Mouse (Mus musculus): Measurements from ENCODE around the gene Tsc1. TPM values are rescaled to one million over a fixed set of nuclear protein-coding genes. Genes with fewer than 3 reads are reported as not detected.

Gene Tsc1
- polyA plus RNA-seq, 1 experiment from 2014 or later = 16.8 TPM

- H3K27me3 ChIP-seq = peaks cover 5% of the 10 kb centered on the region
- ChIA-PET POLR2A (interaction anchor here (0.6 kb wide), 1 partner anchor 251 kb away, joined by 3 read pairs; no protein-coding TSS in a partner anchor), CTCF (no interaction called here)
- no peak for DNase-seq (ENCODE audit: low read depth, low spot score)
- in situ Hi-C loops (cut with MboI; ENCODE audit: low pct_unique_long_range_greater_than_20kb) = no loop called here
- TF ChIP-seq CTCF (IDR thresholded peaks at IDR 0.05) = no peak
- ATAC-seq = no peak
Observed at GRCm38 (mm10) chr2:28722419-28722818, 81.4 kb downstream of the Tsc1 start.

- H3K27me3 ChIP-seq = peaks cover 13% of the 10 kb centered on the region
- ChIA-PET CTCF (no interaction called here), POLR2A (no interaction called here)
- no peak for TF ChIP-seq CTCF (IDR thresholded peaks at IDR 0.05)
- DNase-seq (ENCODE audit: low read depth, low spot score) (no peak), ATAC-seq (no peak)
- in situ Hi-C loops (cut with MboI; ENCODE audit: low pct_unique_long_range_greater_than_20kb) = no loop called here
Observed at GRCm38 (mm10) chr2:28723912-28724311, 82.9 kb downstream of the Tsc1 start.

- no peak for TF ChIP-seq CTCF (IDR thresholded peaks at IDR 0.05)
- ATAC-seq = no peak
- H3K27me3 ChIP-seq = peaks cover 19% of the 10 kb centered on the region
- DNase-seq (ENCODE audit: low read depth, low spot score) = no peak
- in situ Hi-C loops (cut with MboI; ENCODE audit: low pct_unique_long_range_greater_than_20kb) = no loop called here
- ChIA-PET POLR2A (no interaction called here), CTCF (no interaction called here)
Observed at GRCm38 (mm10) chr2:28727786-28728404, 86.9 kb downstream of the Tsc1 start.

GRCm38 (mm10) chr2:28730676-28731075 lies 89.6 kb downstream of the Tsc1 start:
- DNase-seq (ENCODE audit: low read depth, low spot score) (no peak), ATAC-seq (no peak)
- ChIA-PET CTCF (no interaction called here), POLR2A (no interaction called here)
- in situ Hi-C loops (cut with MboI; ENCODE audit: low pct_unique_long_range_greater_than_20kb) = no loop called here
- TF ChIP-seq CTCF (IDR thresholded peaks at IDR 0.05) = no peak
- H3K27me3 ChIP-seq = peaks cover 23% of the 10 kb centered on the region

- ATAC-seq = no peak
- in situ Hi-C loops (cut with MboI; ENCODE audit: low pct_unique_long_range_greater_than_20kb) = no loop called here
- H3K27me3 ChIP-seq = peaks cover 33% of the 10 kb centered on the region
- CTCF ChIA-PET = no interaction called here
- POLR2A ChIA-PET = no interaction called here
- TF ChIP-seq CTCF (IDR thresholded peaks at IDR 0.05) = no peak
- DNase-seq (ENCODE audit: low read depth, low spot score) = no peak
Observed at GRCm38 (mm10) chr2:28737112-28737511, 96.1 kb downstream of the Tsc1 start.

- in situ Hi-C loops (cut with MboI; ENCODE audit: low pct_unique_long_range_greater_than_20kb) = no loop called here
- ATAC-seq (no peak), DNase-seq (ENCODE audit: low read depth, low spot score) (no peak)
- H3K27me3 ChIP-seq = peaks cover 26% of the 10 kb centered on the region
- ChIA-PET POLR2A (interaction anchor here (0.5 kb wide), 1 partner anchor 11 kb away, joined by 3 read pairs; no protein-coding TSS in a partner anchor), CTCF (no interaction called here)
- TF ChIP-seq CTCF (IDR thresholded peaks at IDR 0.05) = no peak
Observed at GRCm38 (mm10) chr2:28740159-28740558, 99.1 kb downstream of the Tsc1 start.

Other genes starting within 250 kb of the Tsc1 start
- 15.5 TPM for gene Ppp1r26, start 194.4 kb upstream of the Tsc1 start, polyA plus RNA-seq (2021)
- 3.0 TPM for gene 1700007K13Rik, start 174.9 kb upstream of the Tsc1 start, polyA plus RNA-seq (2021)
- 43.1 TPM for gene Mrps2, start 173.2 kb upstream of the Tsc1 start, polyA plus RNA-seq (2021)
- not detected for gene Gbgt1, start 144.3 kb upstream of the Tsc1 start, polyA plus RNA-seq (2021)
- not detected for gene Gm10134, start 135.1 kb upstream of the Tsc1 start, polyA plus RNA-seq (2021)
- gene Ralgds, start 128.1 kb upstream of the Tsc1 start, polyA plus RNA-seq (2021) = 45.5 TPM
- not detected for gene Cel, start 77.8 kb upstream of the Tsc1 start, polyA plus RNA-seq (2021)
- 30.5 TPM for gene Gtf3c5, start 57.5 kb upstream of the Tsc1 start, polyA plus RNA-seq (2021)
- not detected for gene Gfi1b, start 19.2 kb upstream of the Tsc1 start, polyA plus RNA-seq (2021)
- 2.4 TPM for gene Spaca9, start 58.5 kb downstream of the Tsc1 start, polyA plus RNA-seq (2021)
- gene Ak8, start 58.9 kb downstream of the Tsc1 start, polyA plus RNA-seq (2021) = 0.09 TPM
- gene Gtf3c4, start 199.1 kb downstream of the Tsc1 start, polyA plus RNA-seq (2021) = 22.8 TPM
- gene Ddx31, start 199.2 kb downstream of the Tsc1 start, polyA plus RNA-seq (2021) = 10.5 TPM